Mouse (Mus musculus) mouse trophoblast stem cell (cell line): ENCODE measurements around the gene Gp9.

Experiments
- in situ Hi-C, 2 experiments: fragments of 300-500 bp; cut with MseI, MboI; formaldehyde crosslinking; loops; 2 replicates in 1 of 2; 3 replicates in 1 of 2; pipeline ENCODE4 v1.15.1; 2025

The Gp9 gene

DNA sequence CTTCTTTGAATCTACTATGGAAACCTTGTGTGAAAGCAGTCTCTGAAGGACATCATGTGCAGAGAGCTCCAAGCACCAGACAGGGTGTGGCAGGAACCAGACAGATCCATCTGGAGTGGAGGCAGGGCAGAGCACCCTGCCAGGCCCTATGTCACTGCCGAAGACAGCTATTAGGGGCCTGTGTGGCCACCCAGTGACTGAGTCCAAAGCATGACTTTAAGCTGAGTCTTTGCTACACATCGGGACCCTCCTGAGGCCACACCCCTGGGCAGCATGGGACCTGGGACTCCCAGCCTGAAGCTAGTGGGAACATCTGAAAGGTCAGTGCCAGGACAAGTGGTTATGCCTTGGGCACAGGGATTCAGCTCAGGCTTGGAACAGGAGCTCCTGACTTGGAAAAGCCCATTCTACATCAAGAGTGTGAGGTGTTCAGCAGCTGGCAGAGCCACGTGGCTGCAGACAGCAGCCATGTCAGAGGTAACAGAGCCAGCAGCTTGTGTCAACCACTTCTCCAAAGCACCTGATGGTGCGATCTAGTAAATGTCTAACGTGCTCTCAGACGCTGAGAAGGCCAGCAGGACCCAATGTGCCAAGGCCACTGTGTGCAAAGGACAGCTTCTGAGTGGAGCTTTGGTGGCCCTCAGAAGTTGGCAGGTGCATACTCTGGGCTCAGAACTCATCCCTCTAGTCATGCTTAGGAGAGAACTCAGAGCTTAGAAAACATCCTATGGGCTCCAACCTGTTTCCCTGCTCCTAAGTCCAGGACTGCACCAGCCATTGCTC lies 9.4 kb downstream of the Gp9 start:
- in situ Hi-C loops = no loop called here

GRCm38 (mm10) chr6:87788266-87788895 lies 10.5 kb downstream of the Gp9 start:
- in situ Hi-C loops = no loop called here

DNA sequence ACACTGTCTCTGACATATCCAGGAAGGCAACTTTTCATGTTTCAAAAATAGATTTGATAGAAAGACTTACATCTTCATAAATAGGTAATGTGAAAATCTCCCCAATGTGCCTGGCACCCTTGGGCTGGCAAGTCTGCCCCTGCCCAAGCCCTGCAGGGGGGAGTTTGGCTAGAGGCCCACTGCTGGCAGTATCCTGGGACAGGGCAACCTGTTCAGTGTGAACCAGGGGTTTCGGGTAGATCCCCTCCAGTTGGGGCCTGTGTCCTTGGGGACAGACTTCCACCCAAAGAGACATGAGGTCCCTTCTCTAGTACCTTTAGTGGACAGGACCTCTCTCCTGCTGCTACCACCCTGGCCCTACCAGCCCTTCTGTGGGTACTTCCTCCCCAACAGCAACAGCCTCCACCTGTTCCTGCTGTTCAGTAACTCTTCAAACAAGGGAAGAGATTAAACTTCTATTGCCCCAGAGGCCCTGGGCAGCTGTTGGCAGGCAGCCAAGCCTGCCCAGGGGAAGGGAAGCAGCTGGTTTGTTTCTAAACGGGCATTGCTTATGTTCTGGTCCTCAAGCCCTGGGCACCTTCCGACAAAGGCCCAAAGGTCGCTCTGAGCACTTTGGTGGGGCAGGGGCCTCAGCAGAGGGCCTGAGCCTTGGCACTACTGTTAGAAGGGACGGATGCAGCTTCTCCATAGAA lies 11.2 kb downstream of the Gp9 start:
- in situ Hi-C loops = no loop called here

GRCm38 (mm10) chr6:87789791-87790190 lies 11.9 kb downstream of the Gp9 start:
- in situ Hi-C loops = no loop called here

GRCm38 (mm10) chr6:87790779-87791480 lies 13.1 kb downstream of the Gp9 start:
- in situ Hi-C loops = no loop called here

GRCm38 (mm10) chr6:87791826-87792225 lies 14.0 kb downstream of the Gp9 start:
- in situ Hi-C loops = no loop called here

DNA sequence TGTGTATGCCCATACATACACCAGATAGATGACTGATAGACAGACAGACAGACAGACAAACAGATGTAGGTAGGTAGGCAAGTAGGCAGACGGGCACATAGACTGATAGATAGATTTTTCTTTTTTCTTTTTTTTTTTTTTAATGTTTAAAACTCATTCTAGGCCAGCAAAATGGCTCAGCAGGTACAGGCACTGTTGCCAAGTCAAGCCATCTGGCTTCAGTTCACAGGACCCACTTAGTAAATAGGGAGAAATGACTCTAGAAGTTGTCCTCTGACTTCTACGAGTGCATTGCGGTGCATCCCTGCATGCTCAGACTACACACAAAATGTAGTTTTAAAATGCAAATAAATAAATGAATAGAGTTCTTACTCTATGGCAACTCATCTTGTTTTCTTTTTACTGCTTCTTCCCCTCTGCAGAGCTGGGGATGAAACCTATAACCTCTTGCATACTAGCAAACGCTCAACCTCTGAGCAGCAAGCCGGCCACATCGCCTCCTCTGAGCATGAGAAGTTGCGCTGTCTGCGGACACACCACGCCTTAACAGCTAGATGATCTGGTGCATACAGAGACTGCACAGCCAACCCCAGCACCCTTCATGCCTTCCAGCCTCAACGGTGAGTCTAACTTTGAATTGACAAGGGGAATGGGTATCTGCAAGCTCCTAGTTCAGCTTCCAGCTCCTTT lies 16.1 kb downstream of the Gp9 start:
- in situ Hi-C loops = no loop called here

DNA sequence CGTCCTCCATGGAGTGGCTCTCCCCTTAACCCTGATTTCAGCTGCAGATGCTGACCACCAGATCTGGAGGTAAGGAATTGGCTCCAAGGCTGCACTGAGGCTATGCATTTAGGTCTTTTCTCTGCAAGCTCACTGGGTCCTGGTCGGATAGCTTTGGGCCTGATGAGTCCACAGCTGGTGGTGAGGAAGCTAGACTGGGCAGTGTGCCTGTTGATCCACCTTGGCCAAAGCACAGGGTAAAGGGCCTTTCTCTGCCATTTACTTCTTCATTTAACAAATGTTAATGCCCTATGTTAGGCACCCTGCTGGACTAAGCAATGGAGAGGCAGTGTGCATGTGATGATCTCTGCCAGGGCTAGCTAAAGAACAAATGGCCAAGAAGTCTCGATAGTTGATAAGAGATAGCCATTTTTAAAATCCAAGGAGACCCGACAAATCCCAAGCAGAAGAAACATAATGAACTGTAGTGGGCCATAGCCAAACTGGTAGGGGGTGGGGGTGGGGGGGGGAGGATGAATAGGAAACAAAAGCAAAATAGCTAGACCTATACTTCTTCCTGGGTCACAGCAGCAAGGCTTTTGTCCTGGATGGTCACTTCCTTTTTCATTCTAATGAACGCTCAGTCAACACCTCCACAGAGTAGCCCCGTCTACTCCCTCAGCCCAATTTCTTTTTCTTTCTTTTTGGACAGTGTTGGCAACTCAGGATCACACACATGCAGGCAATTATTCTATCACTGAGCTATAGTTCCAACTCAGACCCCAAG lies 17.7 kb downstream of the Gp9 start:
- in situ Hi-C loops = no loop called here

DNA sequence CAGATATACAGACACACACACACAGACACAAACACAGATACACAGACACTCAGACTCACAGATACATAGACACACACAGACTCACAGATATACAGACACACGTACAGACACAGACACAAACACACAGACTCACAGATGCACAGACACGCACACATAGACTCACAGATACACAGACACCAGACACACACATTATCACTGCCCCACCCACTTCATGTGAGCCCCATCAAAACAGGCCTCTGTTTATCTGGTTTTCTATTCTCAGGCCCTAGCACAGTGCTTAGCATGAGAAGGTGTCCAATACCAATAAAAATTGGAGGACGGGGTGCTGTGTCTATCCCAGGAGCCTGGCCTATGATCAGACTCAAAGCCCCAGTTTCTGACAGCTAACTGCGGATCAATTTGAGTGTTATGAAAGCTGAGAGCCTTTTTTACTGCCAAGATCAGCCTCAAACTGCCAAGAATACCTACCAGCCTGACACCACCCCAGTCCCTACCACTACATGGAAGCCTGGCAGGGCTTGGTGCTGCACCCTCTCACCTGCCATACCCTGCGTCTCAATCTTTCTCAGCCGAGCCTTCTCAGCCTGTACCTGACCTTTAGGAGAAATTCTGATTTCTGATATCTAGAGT lies 18.5 kb downstream of the Gp9 start:
- in situ Hi-C loops = no loop called here

- in situ Hi-C loops = no loop called here
These were observed 19.4 kb downstream of the Gp9 start for GRCm38 (mm10) chr6:87797321-87797720.

DNA sequence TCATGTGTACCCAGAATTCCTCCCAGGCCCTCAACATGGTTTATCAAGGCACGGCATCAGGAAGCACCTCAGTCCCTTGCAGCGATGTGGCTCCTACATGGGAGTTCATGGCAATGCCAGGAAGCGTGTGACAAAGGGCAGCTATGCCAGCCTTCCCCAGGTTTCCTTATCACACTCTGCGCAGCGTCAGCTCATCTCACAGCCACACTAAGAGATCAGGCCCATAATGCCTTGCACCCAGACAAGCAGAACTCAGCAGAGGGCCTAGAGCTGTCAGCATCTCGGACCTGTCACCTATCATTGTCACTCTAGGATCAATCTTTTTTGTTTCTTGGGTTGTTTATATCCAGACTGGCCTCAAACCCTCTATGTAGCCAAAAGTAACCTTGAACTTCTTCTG lies 21.7 kb downstream of the Gp9 start:
- in situ Hi-C loops = no loop called here

GRCm38 (mm10) chr6:87802462-87802861 lies 24.6 kb downstream of the Gp9 start:
- in situ Hi-C loops = no loop called here

DNA sequence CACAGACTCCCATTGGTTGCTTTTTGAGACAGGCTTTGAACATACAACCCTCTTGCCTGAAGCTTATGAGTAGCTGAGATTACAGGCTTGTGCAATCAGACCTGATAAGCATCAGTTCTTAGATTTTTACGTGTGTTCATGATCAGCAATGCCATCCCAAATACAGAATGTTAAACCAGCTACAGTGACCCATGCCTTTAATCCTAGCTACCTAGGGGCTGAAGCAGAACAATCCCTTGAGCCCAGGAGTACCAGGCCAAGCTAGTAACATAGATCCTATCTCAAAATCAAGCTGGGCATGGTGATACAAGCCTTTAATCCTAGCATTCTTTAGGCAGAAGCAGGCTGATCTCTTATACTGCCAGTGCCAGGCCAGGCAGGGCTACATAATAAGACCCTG lies 26.2 kb downstream of the Gp9 start:
- in situ Hi-C loops = no loop called here

GRCm38 (mm10) chr6:87804886-87805285 lies 27.0 kb downstream of the Gp9 start:
- in situ Hi-C loops = no loop called here

- in situ Hi-C loops = no loop called here
These were observed 27.6 kb downstream of the Gp9 start for GRCm38 (mm10) chr6:87805448-87805847.

- in situ Hi-C loops = no loop called here
These were observed 28.2 kb downstream of the Gp9 start for GRCm38 (mm10) chr6:87806028-87806427.

GRCm38 (mm10) chr6:87806857-87807256 lies 29.0 kb downstream of the Gp9 start:
- in situ Hi-C loops = no loop called here

- in situ Hi-C loops = no loop called here
These were observed 30.0 kb downstream of the Gp9 start for GRCm38 (mm10) chr6:87807735-87808440.

GRCm38 (mm10) chr6:87808521-87808920 lies 30.6 kb downstream of the Gp9 start:
- in situ Hi-C loops = no loop called here

- in situ Hi-C loops = no loop called here
These were observed 31.3 kb downstream of the Gp9 start for GRCm38 (mm10) chr6:87809144-87809543.
